In the genomic region with DNA sequence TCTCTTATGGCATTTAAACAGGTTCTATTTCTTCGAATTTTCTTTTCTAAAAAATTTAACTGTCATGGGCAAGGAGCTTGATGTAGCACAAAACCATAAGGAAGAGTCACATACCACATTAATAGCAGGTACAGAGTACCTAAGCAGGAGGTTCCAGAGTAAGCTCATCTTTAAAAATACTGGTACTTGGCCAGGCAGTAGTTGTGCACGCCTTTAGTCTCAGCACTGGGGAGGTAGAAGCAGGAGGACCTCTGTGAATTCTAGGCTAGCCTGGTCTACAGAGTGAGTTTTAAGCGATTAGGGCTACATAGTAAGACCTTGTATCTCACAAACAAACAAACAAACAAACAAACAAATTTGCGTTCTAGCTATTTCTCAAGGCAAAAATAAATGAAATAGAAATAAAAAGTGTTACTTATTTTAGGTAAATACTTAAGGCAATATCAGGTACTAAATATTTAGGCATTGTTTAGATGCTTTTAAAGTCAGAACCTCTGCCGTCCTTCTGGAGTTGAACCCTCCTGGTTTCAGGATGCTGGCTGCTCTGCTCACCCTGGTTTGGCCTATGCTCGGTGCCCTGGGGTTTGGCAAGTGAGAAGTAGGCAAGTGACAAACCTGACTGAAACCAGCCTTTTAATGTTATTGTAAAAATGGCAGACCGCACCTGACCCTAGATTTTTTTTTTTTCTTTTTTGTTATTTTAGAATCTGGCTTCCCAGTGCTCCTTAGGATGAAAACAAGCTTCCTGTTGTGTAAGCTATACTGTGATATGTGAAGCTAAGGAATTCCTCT, we compare ENCODE assay signal across 1 mouse cellular context.
TF ChIP-seq lines count a peak whose summit lies in the region.

No protein-coding gene starts in this region.

TF ChIP-seq in CH12.LX, 34 proteins besides CTCF, POLR2A, EP300 and RAD21 (continued from another document):
- TF ChIP-seq ZMIZ1 (IDR thresholded peaks at IDR 0.05; ENCODE audit: low read depth, low read length) (0 out of 2 replicates have a peak, but pooled peaks have one; percentile 52), MYC (IDR thresholded peaks at IDR 0.05; ENCODE audit: low read depth, low read length) (0 out of 2 replicates have a peak, but pooled peaks have one; percentile 25), TCF12 (IDR thresholded peaks at IDR 0.05; ENCODE audit: low read depth, low read length) (0 out of 2 replicates have a peak, but pooled peaks have one; percentile 4)
